Mouse (Mus musculus): ENCODE measurements around the gene Grin2d. TPM values are rescaled to one million over a fixed set of nuclear protein-coding genes. Genes with fewer than 3 reads are reported as not detected.
"Not testable (repeated sequence)": the region's sequence is repeated elsewhere in the genome, so short reads cannot be mapped to it uniquely, and the experiment has no call there.

The Grin2d gene
- total and polyA plus RNA-seq, 3 experiments: 0.04 to 0.07 TPM; not detected in 1

DNA sequence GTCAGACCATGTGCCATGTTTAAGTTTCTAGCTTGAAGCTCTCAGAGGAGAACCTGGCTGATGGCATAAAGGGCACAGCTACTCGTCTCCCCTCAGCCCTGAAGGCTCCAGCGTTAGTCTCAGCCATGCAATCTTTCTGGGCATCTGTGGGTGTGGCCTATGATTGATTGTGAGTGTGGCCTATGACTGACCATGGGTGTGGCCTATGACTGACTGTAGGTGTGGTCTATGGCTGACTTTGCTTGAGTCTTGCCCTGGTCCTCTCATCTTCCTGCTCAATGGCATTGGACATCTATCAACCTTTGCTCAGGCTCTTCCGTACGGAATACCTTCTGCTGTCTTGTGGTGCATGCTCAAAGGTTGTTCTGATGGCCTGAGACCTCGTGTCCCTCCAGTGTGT, 23.4 kb upstream of the Grin2d start:
- dilution Hi-C loops (cut with MboI; ENCODE audit: extremely low pct_ligation_motif_present, extremely low pct_unique_long_range_greater_than_20kb, low sequenced_read_pairs): no loop called here
- Histone ChIP-seq H3K27me3 (replicated peaks) (no peaks in the 10 kb centered on the region), H3K36me3 (replicated peaks in 1 of 2; ENCODE audit: control insufficient read depth in 1 of 2, insufficient read depth in 1 of 2, low read length in 1 of 2) (peaks cover 0 to 15% of the 10 kb centered on the region in 2 experiments), H3K9me3 (replicated peaks; ENCODE audit: low read length) (no peaks in the 10 kb centered on the region), H3K4me1 (ENCODE audit: control insufficient read depth in 1 of 2, insufficient read depth in 2 of 2) (peaks cover 0 to 10% of the 10 kb centered on the region in 2 experiments; a peak in 2 of 4 replicates), H3K9ac (ENCODE audit: insufficient read depth, low read depth) (no peak overlapping the region), H3K4me3 (replicated peaks in 1 of 3; ENCODE audit: low read depth in 2 of 3, low read length in 2 of 3, poor library complexity in 1 of 3) (no peak overlapping the region), H3K27ac (ENCODE audit: insufficient read depth, low read depth) (no peak overlapping the region), H3K79me2 (replicated peaks; ENCODE audit: control insufficient read depth, extremely low read depth, insufficient read depth, poor library complexity, severe bottlenecking) (no peaks in the 10 kb centered on the region), H3K4me2 (ENCODE audit: insufficient read depth, low read depth, poor library complexity, severe bottlenecking) (no peak overlapping the region)
- in situ Hi-C loops (cut with MboI; ENCODE audit: low pct_ligation_motif_present, low pct_unique_long_range_greater_than_20kb, low sequenced_read_pairs): no loop called here
- peak; percentile 50 for DNase-seq (ENCODE audit: extremely low read depth)
- TF ChIP-seq NRF1 (IDR thresholded peaks at IDR 0.05; ENCODE audit: low read depth, low read length) (0 out of 2 replicates have a peak, but pooled peaks have one; percentile 9), PAX5 (IDR thresholded peaks at IDR 0.05; ENCODE audit: low read length) (no peak)

DNA sequence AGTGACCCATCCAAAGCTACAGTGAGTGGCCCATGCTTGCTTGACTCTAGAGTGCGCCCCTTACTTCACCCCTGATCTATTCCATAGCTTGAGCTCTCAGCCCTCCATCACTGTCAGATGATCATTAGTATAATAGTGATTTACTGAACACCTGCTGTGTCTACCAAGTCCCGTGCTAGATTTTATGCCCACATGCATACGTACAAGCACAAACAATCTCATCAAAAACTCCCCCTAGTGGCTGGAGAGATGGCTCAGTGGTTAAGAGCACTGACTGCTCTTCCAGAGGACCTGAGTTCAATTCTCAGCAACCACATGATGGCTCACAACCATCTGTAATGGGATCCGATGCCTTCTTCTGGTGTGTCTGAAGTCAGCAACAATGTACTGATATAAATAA, 19.9 kb upstream of the Grin2d start:
- Histone ChIP-seq H3K9ac (ENCODE audit: insufficient read depth, low read depth) (peak overlapping the region; percentile 79; the same call in 1 of the 2 replicates), H3K4me3 (replicated peaks in 1 of 3; ENCODE audit: low read depth in 2 of 3, low read length in 2 of 3, poor library complexity in 1 of 3) (peak overlapping the region in 1 of 3 experiments; percentile 63), H3K4me1 (ENCODE audit: control insufficient read depth in 1 of 2, insufficient read depth in 2 of 2) (peaks cover 0 to 19% of the 10 kb centered on the region in 2 experiments; a peak in 3 of 4 replicates), H3K4me2 (ENCODE audit: insufficient read depth, low read depth, poor library complexity, severe bottlenecking) (peak overlapping the region; percentile 68)
- H3K27ac ChIP-seq (ENCODE audit: insufficient read depth, low read depth); dilution Hi-C loops (cut with MboI; ENCODE audit: extremely low pct_ligation_motif_present, extremely low pct_unique_long_range_greater_than_20kb, low sequenced_read_pairs); in situ Hi-C loops (cut with MboI; ENCODE audit: low pct_ligation_motif_present, low pct_unique_long_range_greater_than_20kb, low sequenced_read_pairs); H3K79me2 ChIP-seq (replicated peaks; ENCODE audit: control insufficient read depth, extremely low read depth, insufficient read depth, poor library complexity, severe bottlenecking); H3K27me3 ChIP-seq (replicated peaks); H3K36me3 ChIP-seq (replicated peaks in 1 of 2; ENCODE audit: control insufficient read depth in 1 of 2, insufficient read depth in 1 of 2, low read length in 1 of 2); DNase-seq (ENCODE audit: extremely low read depth); H3K9me3 ChIP-seq (replicated peaks; ENCODE audit: low read length): not testable (repeated sequence)
- peak; percentile 19 to 39; a peak in 2 of 4 replicates for TF ChIP-seq CTCF (conservative IDR thresholded peaks at IDR 0.05 in 1 of 2, IDR thresholded peaks at IDR 0.05 in 1 of 2; ENCODE audit: low read depth in 2 of 2, low read length in 2 of 2)

GRCm38 (mm10) chr7:45897258-45897757, 19.1 kb upstream of the Grin2d start:
- DNase-seq (ENCODE audit: extremely low read depth): peak; percentile 82
- in situ Hi-C loops (cut with MboI; ENCODE audit: low pct_ligation_motif_present, low pct_unique_long_range_greater_than_20kb, low sequenced_read_pairs): no loop called here
- peak overlapping the region; percentile 79 for H3K9ac ChIP-seq (ENCODE audit: insufficient read depth, low read depth)
- TF ChIP-seq ZKSCAN1 (IDR thresholded peaks at IDR 0.05; ENCODE audit: borderline replicate concordance, low read depth, low read length) (no peak), ZC3H11A (IDR thresholded peaks at IDR 0.05; ENCODE audit: low read depth, low read length) (no peak), TCF12 (IDR thresholded peaks at IDR 0.05; ENCODE audit: low read depth, low read length) (peak; percentile 20; the same call in 1 of the 2 replicates), POLR2A (IDR thresholded peaks at IDR 0.05; ENCODE audit: low read depth, low read length) (peak; percentile 49; the same call in 1 of the 2 replicates), KAT2A (IDR thresholded peaks at IDR 0.05; ENCODE audit: insufficient replicate concordance, low read length) (no peak), E2F4 (IDR thresholded peaks at IDR 0.05; ENCODE audit: insufficient replicate concordance, low read depth, low read length) (no peak), BHLHE40 (IDR thresholded peaks at IDR 0.05; ENCODE audit: low read depth, low read length) (peak; percentile 42; the same call in 1 of the 2 replicates), ZMIZ1 (IDR thresholded peaks at IDR 0.05; ENCODE audit: low read depth, low read length) (peak; percentile 57; the same call in 1 of the 2 replicates), IRF4 (IDR thresholded peaks at IDR 0.05; ENCODE audit: low read depth, low read length) (0 out of 2 replicates have a peak, but pooled peaks have one; percentile 7), ELF1 (IDR thresholded peaks at IDR 0.05; ENCODE audit: low read depth, low read length) (no peak), NELFE (IDR thresholded peaks at IDR 0.05; ENCODE audit: low read depth, low read length) (0 out of 2 replicates have a peak, but pooled peaks have one; percentile 9), ZNF384 (IDR thresholded peaks at IDR 0.05; ENCODE audit: low read depth, low read length) (no peak), HCFC1 (IDR thresholded peaks at IDR 0.05; ENCODE audit: low read depth, low read length) (peak; percentile 52; the same call in 1 of the 2 replicates), CTCF (conservative IDR thresholded peaks at IDR 0.05 in 1 of 2, IDR thresholded peaks at IDR 0.05 in 1 of 2; ENCODE audit: low read depth in 2 of 2, low read length in 2 of 2) (no peak), MXI1 (IDR thresholded peaks at IDR 0.05; ENCODE audit: low read depth, low read length) (peak; percentile 54; the same call in 1 of the 2 replicates), TBP (conservative IDR thresholded peaks at IDR 0.05; ENCODE audit: low read depth, low read length) (peak; percentile 4; the same call in 1 of the 2 replicates), USF2 (conservative IDR thresholded peaks at IDR 0.05; ENCODE audit: low read depth, low read length) (no peak), RCOR1 (conservative IDR thresholded peaks at IDR 0.05; ENCODE audit: low read depth, low read length) (no peak), CHD2 (IDR thresholded peaks at IDR 0.05; ENCODE audit: low read length) (peak; percentile 63), CHD1 (IDR thresholded peaks at IDR 0.05; ENCODE audit: low read depth, low read length) (no peak), POLR2AphosphoS2 (IDR thresholded peaks at IDR 0.05; ENCODE audit: low read depth, low read length) (no peak), NRF1 (IDR thresholded peaks at IDR 0.05; ENCODE audit: low read depth, low read length) (no peak), MEF2A (IDR thresholded peaks at IDR 0.05; ENCODE audit: borderline replicate concordance, low read depth, low read length) (0 out of 2 replicates have a peak, but pooled peaks have one; percentile 8)

More at GRCm38 (mm10) chr7:45897258-45897757, 19.1 kb upstream of the Grin2d start:
- dilution Hi-C loops (cut with MboI; ENCODE audit: extremely low pct_ligation_motif_present, extremely low pct_unique_long_range_greater_than_20kb, low sequenced_read_pairs): no loop called here
- Histone ChIP-seq H3K27ac (ENCODE audit: insufficient read depth, low read depth) (peak overlapping the region; percentile 59), H3K9me3 (replicated peaks; ENCODE audit: low read length) (no peaks in the 10 kb centered on the region), H3K4me2 (ENCODE audit: insufficient read depth, low read depth, poor library complexity, severe bottlenecking) (peak overlapping the region; percentile 68), H3K27me3 (replicated peaks) (no peaks in the 10 kb centered on the region), H3K36me3 (replicated peaks in 1 of 2; ENCODE audit: control insufficient read depth in 1 of 2, insufficient read depth in 1 of 2, low read length in 1 of 2) (peaks cover 0 to 7% of the 10 kb centered on the region in 2 experiments), H3K4me3 (replicated peaks in 1 of 3; ENCODE audit: low read depth in 2 of 3, low read length in 2 of 3, poor library complexity in 1 of 3) (peak overlapping the region; percentile 63 to 80 (median 77)), H3K79me2 (replicated peaks; ENCODE audit: control insufficient read depth, extremely low read depth, insufficient read depth, poor library complexity, severe bottlenecking) (no peaks in the 10 kb centered on the region), H3K4me1 (ENCODE audit: control insufficient read depth in 1 of 2, insufficient read depth in 2 of 2) (peaks cover 3 to 27% of the 10 kb centered on the region in 2 experiments; a peak in 3 of 4 replicates)

Measured in CH12.LX (cell line).